Mouse (Mus musculus): ENCODE measurements around the gene H2al1a.
"Not testable (repeated sequence)": the region's sequence is repeated elsewhere in the genome, so short reads cannot be mapped to it uniquely, and the experiment has no call there.

H2al1a gene

DNA sequence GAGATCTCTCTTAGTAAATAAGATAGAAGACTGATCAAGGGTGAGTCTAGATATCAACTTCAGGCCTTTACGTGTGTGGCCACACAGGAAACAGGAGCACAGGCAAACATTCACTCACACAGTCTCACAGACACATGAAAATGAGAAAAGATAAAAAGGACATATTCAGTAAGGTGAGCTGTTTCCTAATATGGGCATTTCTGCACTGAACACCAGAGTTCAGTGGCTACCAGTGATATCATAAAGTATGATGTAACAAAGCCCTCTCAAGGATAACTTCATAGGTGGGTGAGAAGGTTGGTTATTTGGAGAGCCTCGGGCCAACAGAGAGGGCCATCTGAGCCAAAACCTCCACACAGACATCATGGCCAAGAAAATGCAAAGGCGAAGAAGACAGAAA is at the start of gene H2al1a:
TSS of gene H2al1a (plus strand) at position 301 of the 400 bp plus-strand sequence.
- not testable (repeated sequence) for DNase-seq (ENCODE audit: extremely low read depth, low read depth, low spot score)

DNA sequence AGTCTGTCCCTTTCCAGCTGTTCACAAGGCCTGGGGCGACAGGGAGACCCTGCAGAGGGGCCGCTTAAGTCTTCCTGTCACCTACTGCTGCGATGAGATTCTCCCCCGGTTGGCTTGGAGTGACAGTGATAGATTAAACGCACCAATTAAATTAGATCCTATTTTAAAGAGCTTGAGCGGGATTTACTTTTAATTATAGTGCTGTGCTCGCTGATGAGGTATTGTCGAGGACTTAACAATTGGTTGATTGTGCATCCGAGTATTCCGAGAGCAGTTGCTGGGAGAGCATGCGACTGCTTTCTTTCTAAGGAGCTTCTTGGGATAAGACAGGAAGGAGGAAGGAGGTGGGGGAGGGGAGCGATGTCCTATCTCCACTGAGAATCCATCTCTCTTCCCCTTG is 48.9 kb upstream of the H2al1a start:
- no peak for DNase-seq (ENCODE audit: extremely low read depth, low read depth, low spot score)

DNA sequence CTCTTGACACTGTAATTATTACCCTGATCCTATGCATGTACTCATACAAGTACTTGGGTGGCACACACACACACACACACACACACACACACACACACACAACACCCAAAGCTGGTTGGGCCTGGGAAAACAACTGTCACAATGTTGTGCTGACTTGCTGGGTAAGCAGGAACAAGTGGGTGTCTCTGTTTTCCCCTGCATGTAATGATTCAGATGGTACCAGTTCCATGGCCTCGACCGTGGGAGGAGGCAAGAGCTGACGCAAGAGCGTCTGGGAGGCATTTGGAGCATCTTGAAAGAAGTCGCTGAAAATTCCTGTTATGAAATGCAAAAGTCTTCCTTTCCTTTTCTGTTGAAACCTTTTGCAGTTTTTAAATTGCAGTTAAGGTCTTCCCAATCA is 45.0 kb upstream of the H2al1a start:
- no peak for DNase-seq (ENCODE audit: extremely low read depth, low read depth, low spot score)

DNA sequence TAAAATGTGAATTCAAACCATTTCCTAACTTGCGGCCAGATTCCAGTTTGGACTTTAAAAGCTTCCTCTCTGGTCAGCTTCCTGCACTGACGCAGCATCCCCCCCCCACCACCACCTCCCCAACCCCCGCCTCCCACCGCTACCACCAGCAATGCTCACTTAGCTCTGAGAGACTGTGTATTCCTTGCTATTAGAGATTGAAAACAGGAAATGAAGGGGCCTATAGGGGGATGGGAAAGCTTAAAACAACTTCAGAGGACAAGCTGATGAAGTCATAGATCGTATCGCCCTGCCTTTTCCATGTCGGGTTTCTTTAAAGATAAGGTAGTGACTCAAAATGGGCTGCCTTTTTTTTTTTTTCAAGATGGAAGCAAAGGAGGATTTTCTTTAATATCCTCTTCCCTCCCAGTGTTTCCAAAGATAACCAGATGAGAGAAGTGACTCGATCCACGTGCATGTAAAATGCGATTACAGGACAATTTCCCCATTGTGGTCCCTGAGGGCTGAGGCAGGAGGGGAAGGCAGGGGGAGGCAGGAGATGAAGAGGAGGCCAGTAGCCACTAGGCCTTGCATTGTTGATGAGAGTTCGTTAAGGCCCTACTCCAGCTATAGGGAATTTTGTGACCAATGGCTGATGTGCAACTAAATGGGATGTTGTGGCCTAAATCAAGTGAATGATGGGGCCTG is 44.4 kb upstream of the H2al1a start:
- no peak for DNase-seq (ENCODE audit: extremely low read depth, low read depth, low spot score)

DNA sequence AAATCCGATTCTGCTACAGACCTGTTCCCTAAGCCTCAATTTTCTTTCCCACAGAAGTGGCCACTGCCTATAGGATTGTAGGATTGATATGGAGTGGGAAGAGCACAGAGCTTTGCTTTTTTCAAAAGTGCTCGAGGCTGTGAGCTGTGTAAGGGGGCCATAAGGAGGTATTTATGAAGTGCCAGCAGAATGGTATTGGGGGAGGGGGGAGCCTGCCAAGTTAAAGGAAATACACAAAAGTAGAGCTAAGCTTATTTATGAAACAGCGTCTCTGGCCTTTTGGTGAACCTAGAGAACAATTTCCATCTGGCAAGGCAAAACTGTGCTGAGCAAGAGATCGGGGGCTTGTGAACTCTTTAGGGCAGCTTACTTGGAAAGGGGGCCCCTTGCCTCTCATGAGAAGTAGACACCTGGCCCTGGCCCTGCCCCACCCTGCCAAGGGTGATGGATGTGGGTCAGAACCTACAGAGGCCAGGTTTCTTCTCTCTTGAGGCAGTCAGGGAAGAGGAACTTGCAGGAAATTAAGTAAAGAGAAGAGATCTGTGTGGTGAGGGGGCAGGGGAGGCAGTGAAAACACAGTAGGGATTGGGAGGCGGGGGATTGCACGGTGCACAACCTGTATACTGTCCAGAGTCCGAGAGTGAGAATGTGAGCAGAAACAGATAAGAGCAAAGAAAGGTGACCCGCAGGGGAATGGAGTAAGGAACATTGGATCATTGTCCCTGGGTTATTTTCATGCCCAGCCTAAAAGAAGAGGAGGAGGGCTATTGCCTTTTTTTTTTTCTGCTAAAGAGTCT is 43.3 kb upstream of the H2al1a start:
- no peak for DNase-seq (ENCODE audit: extremely low read depth, low read depth, low spot score)

DNA sequence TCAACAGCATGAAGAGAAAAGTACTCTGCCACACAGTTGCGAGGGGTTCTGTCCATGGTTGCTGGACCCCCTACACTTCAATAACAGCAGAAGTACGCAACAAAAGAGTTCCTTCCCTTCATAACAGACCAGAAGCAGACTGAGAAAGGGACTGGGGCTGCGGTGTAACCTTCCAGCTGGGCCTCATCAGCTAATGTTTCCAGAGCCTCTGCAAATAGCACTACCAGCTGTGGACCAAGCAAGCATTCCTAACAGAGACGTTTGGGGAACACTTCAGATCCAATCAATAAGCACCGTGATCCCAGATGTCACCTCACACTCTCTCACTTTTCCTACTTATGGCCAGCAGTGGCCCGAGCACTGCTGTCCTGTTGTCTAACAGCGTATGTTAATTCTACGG is 34.1 kb upstream of the H2al1a start:
- no peak for DNase-seq (ENCODE audit: extremely low read depth, low read depth, low spot score)

DNA sequence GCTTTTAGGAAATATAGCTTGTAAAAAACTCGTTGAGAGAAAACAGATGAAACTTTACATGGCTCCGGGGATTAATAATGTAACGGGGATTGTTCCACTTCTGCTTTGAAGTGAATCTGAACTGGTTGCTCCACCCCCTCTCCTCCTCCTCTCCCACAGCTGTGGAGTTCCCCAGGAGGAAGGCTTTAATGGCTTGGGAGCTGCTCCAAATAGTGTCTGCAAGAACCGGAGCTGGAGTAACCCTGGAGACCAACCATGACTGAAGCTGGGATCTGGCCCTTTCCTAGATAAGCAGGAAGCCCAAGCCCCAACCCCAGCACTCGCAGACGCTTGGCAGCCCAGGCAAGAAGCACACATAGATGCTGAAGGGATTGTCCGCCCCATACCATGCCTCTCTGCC is 31.3 kb upstream of the H2al1a start:
- no peak for DNase-seq (ENCODE audit: extremely low read depth, low read depth, low spot score)

DNA sequence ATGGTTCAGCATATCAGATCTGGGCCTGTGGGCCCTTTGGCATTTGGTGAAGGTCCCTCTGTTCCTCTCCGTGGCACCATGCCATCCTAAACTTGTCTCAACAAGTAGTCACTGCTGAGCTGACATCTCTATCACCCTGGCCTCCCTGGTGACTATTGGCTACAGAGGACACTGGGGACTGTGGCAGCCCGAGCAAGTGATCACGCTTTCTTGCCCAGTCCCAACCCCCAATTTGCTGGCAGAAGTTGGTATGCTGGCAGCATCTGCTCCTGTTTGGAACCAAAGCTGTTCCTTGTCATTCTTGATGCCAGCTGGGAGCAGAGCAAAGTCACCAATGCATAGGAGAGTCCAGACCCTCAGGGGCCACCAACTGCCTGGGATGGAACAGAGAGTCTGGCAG is 30.0 kb upstream of the H2al1a start:
- peak; percentile 34 for DNase-seq (ENCODE audit: extremely low read depth, low read depth, low spot score)

DNA sequence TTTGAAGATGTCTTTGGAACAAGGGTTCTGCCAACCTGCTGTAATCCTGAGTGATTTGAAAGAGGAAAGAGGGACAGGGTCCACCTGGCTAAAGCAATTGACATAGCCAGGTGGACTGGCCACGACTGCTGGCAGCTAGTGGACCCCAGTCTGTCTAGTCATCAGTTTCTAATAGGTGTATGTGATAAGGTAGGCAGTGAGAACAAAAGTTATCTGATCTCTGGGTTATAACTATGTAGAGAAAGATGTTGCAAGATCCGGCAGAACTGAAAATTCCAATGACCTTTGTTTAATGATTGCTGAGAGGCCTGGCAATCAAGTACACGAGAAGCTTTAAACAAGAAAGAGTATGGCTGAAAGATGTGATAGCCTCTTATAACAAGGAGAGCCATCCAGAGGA is 25.9 kb upstream of the H2al1a start:
- DNase-seq (ENCODE audit: extremely low read depth, low read depth, low spot score): no peak

DNA sequence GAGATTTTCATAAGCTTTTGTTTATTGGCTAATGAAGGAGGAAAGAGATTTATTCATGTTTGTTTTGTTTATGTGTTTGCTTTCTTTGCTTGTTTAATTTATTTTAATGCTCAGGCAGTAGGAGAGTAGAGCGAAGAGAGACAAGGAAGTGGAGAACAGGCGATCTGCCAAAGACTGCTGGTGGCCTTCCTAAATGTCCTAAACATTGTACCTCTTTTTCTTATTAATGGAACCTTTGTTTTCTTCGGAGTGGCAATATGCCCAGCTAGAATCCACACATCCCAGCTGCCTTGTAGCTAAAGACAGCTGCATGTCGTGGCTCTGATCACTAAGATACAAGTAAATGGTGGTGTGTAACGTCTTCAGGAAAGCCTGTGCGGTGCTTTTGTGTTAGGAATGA is 22.0 kb upstream of the H2al1a start:
- no peak for DNase-seq (ENCODE audit: extremely low read depth, low read depth, low spot score)

DNA sequence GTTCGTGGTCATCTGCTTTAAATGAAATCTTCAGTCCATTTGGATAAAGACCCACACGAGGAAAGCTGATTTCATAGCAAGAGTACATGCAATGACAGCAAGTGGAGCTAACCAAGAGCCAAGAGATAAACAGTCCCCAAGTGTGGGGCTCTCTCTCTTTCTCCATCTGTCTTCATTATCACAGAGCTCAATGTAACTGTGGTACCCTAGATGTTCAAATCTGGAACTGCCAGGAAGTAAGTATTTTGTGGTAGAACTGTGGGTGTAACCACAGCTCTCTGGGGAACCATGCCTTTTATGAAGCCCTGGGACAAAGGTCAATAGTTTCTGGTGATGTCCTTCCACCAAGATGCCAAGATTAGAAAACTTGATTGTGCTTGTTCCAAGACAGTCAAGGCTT is 18.3 kb upstream of the H2al1a start:
- no peak for DNase-seq (ENCODE audit: extremely low read depth, low read depth, low spot score)

DNA sequence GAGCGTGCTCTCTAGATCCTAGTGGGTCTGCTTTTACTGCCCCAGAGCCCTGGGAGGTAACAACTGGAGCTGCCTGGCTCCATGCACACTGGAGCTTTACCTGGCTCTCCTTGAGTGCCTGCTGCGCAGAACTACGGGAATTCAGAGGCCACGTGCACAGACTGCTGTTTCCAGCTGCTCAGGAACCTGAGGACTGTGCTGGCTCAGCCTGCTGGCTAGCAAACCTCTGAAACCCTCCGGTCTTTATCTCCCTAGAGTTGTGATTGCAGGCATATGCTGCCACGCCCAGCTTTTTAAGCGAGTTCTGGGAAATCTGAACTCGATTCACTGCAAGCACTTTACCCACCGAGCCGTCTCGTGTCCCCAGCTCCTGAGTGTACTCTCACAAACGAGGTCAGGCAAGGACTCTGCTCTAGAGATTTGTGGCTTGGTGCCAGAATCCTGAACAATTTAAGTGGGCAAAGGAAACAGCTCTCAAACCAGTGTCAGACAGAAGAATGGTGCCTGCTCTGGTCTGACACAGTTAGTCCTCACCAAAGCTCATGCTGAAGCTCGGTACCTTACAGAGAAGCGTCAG is 10.7 kb upstream of the H2al1a start:
- no peak for DNase-seq (ENCODE audit: extremely low read depth, low read depth, low spot score)

DNA sequence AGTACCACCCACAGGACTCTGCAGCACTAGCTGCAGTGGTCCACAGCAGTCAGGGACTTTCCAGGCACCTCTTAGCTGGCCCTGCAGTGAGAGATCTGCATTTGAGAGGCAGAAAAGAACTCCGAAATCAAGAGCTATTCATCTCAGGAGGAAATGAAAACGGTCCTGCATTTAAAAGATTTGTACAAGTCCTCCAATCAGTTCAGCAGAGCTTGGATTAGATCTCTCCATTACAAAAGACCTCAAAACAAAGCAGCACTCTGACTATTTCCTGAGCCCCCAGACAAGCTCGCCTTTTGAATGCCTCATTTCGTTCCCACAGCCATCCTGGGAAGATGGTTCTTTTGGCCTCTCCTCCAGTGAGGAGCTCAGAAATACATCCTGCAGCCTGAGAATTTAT is 9.8 kb upstream of the H2al1a start:
- no peak for DNase-seq (ENCODE audit: extremely low read depth, low read depth, low spot score)

DNA sequence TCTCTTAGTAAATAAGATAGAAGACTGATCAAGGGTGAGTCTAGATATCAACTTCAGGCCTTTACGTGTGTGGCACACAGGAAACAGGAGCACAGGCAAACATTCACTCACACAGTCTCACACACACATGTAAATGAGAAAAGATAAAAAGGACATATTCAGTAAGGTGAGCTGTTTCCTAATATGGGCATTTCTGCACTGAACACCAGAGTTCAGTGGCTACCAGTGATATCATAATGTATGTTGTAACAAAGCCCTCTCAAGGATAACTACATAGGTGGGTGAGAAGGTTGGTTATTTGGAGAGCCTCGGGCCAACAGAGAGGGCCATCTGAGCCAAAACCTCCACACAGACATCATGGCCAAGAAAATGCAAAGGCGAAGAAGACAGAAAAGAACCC is 3.1 kb downstream of the H2al1a start, which contains the start of gene H2al1b:
TSS of gene H2al1b (plus strand) at position 301 of the 400 bp plus-strand sequence.
- DNase-seq (ENCODE audit: extremely low read depth, low read depth, low spot score): not testable (repeated sequence)

DNA sequence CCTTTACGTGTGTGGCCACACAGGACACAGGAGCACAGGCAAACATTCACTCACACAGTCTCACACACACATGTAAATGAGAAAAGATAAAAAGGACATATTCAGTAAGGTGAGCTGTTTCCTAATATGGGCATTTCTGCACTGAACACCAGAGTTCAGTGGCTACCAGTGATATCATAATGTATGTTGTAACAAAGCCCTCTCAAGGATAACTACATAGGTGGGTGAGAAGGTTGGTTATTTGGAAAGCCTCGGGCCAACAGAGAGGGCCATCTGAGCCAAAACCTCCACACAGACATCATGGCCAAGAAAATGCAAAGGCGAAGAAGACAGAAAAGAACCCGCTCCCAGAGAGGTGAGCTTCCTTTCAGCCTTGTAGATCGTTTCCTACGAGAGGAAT is 6.3 kb downstream of the H2al1a start, which contains the start of gene H2al1c:
TSS of gene H2al1c (plus strand) at position 301 of the 400 bp plus-strand sequence.
- DNase-seq (ENCODE audit: extremely low read depth, low read depth, low spot score): not testable (repeated sequence)

DNA sequence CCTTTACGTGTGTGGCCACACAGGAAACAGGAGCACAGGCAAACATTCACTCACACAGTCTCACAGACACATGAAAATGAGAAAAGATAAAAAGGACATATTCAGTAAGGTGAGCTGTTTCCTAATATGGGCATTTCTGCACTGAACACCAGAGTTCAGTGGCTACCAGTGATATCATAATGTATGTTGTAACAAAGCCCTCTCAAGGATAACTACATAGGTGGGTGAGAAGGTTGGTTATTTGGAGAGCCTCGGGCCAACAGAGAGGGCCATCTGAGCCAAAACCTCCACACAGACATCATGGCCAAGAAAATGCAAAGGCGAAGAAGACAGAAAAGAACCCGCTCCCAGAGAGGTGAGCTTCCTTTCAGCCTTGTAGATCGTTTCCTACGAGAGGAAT is 9.5 kb downstream of the H2al1a start, which contains the start of gene H2al1d:
TSS of gene H2al1d (plus strand) at position 301 of the 400 bp plus-strand sequence.
- DNase-seq (ENCODE audit: extremely low read depth, low read depth, low spot score): not testable (repeated sequence)

DNA sequence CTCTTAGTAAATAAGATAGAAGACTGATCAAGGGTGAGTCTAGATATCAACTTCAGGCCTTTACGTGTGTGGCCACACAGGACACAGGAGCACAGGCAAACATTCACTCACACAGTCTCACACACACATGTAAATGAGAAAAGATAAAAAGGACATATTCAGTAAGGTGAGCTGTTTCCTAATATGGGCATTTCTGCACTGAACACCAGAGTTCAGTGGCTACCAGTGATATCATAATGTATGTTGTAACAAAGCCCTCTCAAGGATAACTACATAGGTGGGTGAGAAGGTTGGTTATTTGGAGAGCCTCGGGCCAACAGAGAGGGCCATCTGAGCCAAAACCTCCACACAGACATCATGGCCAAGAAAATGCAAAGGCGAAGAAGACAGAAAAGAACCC is 12.6 kb downstream of the H2al1a start, which contains the start of gene H2al1e:
TSS of gene H2al1e (plus strand) at position 301 of the 400 bp plus-strand sequence.
- DNase-seq (ENCODE audit: extremely low read depth, low read depth, low spot score): not testable (repeated sequence)

DNA sequence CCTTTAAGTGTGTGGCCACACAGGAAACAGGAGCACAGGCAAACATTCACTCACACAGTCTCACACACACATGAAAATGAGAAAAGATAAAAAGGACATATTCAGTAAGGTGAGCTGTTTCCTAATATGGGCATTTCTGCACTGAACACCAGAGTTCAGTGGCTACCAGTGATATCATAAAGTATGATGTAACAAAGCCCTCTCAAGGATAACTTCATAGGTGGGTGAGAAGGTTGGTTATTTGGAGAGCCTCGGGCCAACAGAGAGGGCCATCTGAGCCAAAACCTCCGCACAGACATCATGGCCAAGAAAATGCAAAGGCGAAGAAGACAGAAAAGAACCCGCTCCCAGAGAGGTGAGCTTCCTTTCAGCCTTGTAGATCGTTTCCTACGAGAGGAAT is 15.8 kb downstream of the H2al1a start, which contains the start of gene H2al1f:
TSS of gene H2al1f (plus strand) at position 301 of the 400 bp plus-strand sequence.
- not testable (repeated sequence) for DNase-seq (ENCODE audit: extremely low read depth, low read depth, low spot score)

DNA sequence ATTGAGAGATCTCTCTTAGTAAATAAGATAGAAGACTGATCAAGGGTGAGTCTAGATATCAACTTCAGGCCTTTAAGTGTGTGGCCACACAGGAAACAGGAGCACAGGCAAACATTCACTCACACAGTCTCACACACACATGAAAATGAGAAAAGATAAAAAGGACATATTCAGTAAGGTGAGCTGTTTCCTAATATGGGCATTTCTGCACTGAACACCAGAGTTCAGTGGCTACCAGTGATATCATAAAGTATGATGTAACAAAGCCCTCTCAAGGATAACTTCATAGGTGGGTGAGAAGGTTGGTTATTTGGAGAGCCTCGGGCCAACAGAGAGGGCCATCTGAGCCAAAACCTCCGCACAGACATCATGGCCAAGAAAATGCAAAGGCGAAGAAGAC is 18.9 kb downstream of the H2al1a start, which contains the start of gene H2al1g:
TSS of gene H2al1g (plus strand) at position 301 of the 400 bp plus-strand sequence.
- DNase-seq (ENCODE audit: extremely low read depth, low read depth, low spot score): not testable (repeated sequence)

DNA sequence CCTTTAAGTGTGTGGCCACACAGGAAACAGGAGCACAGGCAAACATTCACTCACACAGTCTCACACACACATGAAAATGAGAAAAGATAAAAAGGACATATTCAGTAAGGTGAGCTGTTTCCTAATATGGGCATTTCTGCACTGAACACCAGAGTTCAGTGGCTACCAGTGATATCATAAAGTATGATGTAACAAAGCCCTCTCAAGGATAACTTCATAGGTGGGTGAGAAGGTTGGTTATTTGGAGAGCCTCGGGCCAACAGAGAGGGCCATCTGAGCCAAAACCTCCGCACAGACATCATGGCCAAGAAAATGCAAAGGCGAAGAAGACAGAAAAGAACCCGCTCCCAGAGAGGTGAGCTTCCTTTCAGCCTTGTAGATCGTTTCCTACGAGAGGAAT is 22.1 kb downstream of the H2al1a start, which contains the start of gene H2al1h:
TSS of gene H2al1h (plus strand) at position 301 of the 400 bp plus-strand sequence.
- not testable (repeated sequence) for DNase-seq (ENCODE audit: extremely low read depth, low read depth, low spot score)

DNA sequence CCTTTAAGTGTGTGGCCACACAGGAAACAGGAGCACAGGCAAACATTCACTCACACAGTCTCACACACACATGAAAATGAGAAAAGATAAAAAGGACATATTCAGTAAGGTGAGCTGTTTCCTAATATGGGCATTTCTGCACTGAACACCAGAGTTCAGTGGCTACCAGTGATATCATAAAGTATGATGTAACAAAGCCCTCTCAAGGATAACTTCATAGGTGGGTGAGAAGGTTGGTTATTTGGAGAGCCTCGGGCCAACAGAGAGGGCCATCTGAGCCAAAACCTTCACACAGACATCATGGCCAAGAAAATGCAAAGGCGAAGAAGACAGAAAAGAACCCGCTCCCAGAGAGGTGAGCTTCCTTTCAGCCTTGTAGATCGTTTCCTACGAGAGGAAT is 25.3 kb downstream of the H2al1a start, which contains the start of gene H2al1i:
TSS of gene H2al1i (plus strand) at position 301 of the 400 bp plus-strand sequence.
- DNase-seq (ENCODE audit: extremely low read depth, low read depth, low spot score): not testable (repeated sequence)

All from fat pad, adult 2 months (tissue).